Mouse (Mus musculus) neural tube, embryonic 12.5 days (tissue): ENCODE results near the gene Olfr434. TPM values are rescaled to one million over a fixed set of nuclear protein-coding genes. Genes with fewer than 3 reads are reported as not detected.
"Not testable (repeated sequence)": the region's sequence is repeated elsewhere in the genome, so short reads cannot be mapped to it uniquely, and the experiment has no call there.

ENCODE experiments used
- ATAC-seq: fragments of 200-750 bp; cut with Nextera tagmentation; 2 replicates; pipeline ENCODE4 v1.8.0; 2017; ENCODE audit warnings: low read depth, mild to moderate bottlenecking, moderate TSS enrichment, moderate library complexity; ENCODE audit not compliant: low FRiP score
- H3K27ac ChIP-seq: fragments of 300-500 bp; sonication (generic); 2 replicates; pipeline ENCODE4 v1.5.1; 2016
- H3K27me3 ChIP-seq: fragments of 300-500 bp; sonication (generic); replicated peaks from 2 replicates; pipeline ENCODE4 v1.6.1; 2016; ENCODE audit warnings: mild to moderate bottlenecking
- H3K36me3 ChIP-seq: fragments of 300-500 bp; sonication (generic); 2 replicates; pipeline ENCODE4 v1.6.1; 2016; ENCODE audit warnings: mild to moderate bottlenecking
- H3K4me1 ChIP-seq: fragments of 300-500 bp; sonication (generic); 2 replicates; pipeline ENCODE4 v1.6.1; 2016
- H3K4me2 ChIP-seq: fragments of 300-500 bp; sonication (generic); replicated peaks from 2 replicates; pipeline ENCODE4 v1.6.1; 2016; ENCODE audit warnings: mild to moderate bottlenecking
- H3K4me3 ChIP-seq: fragments of 300-500 bp; sonication (generic); 2 replicates; pipeline ENCODE4 v1.5.1; 2016
- H3K9ac ChIP-seq: fragments of 300-500 bp; sonication (generic); 2 replicates; pipeline ENCODE4 v1.6.1; 2016; ENCODE audit warnings: mild to moderate bottlenecking
- H3K9me3 ChIP-seq: fragments of 300-500 bp; sonication (generic); 2 replicates; pipeline ENCODE4 v1.6.1; 2016; ENCODE audit warnings: mild to moderate bottlenecking
- WGBS: fragments of 180-500 bp; shearing (Covaris S2); methylation state at CpG from one replicate; pipeline ENCODE4 v1.1.7; 2016; 5-methylcytosine and 5-hydroxymethylcytosine counted together
- polyA plus RNA-seq: library from polyadenylated mRNA; unstranded; fragments of >200 nt; fragmentation: Nextera tagmentation; extraction: Ambion mirVana; gene quantifications from 2 replicates; pipeline ENCODE4 v1.2.1, GENCODE M21; 2016

Olfr434 gene
- not detected in 2 replicates for polyA plus RNA-seq

DNA sequence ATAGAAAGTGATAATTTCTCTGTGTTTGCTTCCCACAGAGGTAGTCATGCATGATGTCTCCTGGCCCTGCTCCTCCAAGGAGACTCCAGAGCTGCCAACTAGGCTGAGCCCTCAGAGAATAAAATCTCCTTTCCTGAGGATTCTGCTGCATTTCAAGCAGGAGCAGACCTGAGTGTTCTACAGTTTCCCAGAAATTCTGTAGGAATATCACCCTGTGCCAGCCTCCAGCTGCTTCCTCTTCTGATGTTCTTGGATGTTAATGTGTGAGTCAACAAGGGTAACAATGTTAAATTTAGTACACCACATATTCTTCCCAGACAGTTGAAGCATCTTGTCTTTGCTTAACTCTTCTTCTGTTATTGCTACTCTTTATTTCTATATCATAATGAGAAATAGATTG is at the start of gene Olfr434:
Gene Olfr434, plus strand, starts transcription at position 149 of the 400 bp plus-strand sequence.
- H3K27me3 ChIP-seq, H3K9ac ChIP-seq, H3K4me1 ChIP-seq, H3K4me2 ChIP-seq, H3K9me3 ChIP-seq, H3K4me3 ChIP-seq, ATAC-seq, H3K36me3 ChIP-seq, H3K27ac ChIP-seq: not testable (repeated sequence)

DNA sequence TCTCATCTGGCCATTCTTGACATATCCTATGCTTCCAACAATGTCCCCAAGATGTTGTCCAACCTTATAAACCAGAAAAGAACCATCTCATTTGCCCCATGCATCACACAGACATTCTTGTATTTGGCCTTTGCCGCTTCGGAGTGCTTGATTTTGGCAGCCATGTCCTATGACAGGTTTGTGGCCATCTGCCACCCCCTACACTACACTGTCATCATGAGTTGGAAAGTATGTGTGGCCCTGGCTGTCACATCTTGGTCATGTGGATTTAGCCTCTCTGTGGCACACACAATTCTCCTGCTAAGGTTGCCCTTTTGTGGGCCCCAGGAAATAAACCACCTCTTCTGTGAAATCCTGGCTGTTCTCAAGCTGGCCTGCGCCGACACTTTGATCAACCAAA is 45.6 kb upstream of the Olfr434 start:
- Histone ChIP-seq H3K27me3 (no peaks in the 10 kb centered on the region), H3K27ac (no peak overlapping the region), H3K4me2 (no peak overlapping the region), H3K36me3 (no peaks in the 10 kb centered on the region), H3K4me3 (no peak overlapping the region), H3K9me3 (no peaks in the 10 kb centered on the region), H3K4me1 (no peaks in the 10 kb centered on the region), H3K9ac (no peak overlapping the region)
- WGBS: 95% methylated on average over 4 of the region's 4 CpGs
- no peak for ATAC-seq

DNA sequence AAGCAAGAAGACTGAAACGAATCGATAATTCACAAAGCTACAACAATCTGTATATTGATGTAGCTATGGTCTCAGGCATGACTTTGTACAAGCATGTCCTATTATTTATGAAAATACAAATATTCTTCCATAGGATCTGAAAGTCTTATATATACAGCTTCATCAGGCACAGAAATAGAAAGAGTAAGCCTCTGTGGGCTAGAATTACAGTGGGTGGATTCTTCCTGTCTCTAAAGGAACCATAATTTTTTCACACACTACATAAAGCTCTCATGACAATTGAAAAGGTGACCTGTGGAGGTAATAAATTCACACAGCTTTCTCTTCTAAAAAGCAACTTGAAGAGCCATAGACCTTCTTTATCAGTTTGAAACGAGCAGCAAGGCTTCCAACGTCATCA is 41.0 kb upstream of the Olfr434 start, which contains the start of gene Olfr13:
Gene Olfr13, plus strand, starts transcription at position 301 of the 400 bp plus-strand sequence.
- no peak within 1 kb of the TSS for H3K9ac ChIP-seq
- H3K27me3 ChIP-seq: no peaks in the 10 kb centered on the region
- no peak within 1 kb of the TSS for H3K4me3 ChIP-seq
- WGBS: 76% methylated on average over 4 of the region's 4 CpGs
- no peak within 1 kb of the TSS for H3K4me2 ChIP-seq
- H3K36me3 ChIP-seq: no peaks in the 10 kb centered on the region
- ATAC-seq: no peak
- H3K9me3 ChIP-seq: no peaks in the 10 kb centered on the region
- no peaks in the 10 kb centered on the region for H3K4me1 ChIP-seq
- H3K27ac ChIP-seq: no peak within 1 kb of the TSS

DNA sequence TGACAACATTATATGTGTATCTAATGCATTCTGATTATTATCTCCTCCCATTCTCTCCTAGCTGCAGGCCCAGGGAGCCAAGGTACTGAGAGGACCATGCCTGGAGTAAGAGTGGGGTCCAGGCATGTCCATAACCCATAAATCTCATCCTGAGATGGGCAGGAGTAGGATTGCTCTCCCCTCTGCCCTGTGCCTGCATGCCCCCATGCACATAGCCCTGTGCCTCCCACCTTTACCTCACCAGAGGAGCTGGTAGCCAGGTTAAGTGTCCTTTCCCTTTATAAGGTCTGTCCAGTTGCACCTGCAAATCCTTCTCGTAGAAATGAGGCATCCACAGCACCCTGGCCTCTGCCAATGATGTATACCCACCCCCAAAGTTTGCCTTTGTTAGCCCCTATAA is 34.7 kb upstream of the Olfr434 start:
- H3K4me3 ChIP-seq: no peak overlapping the region
- no peak for ATAC-seq
- H3K9me3 ChIP-seq: no peaks in the 10 kb centered on the region
- H3K27me3 ChIP-seq: no peaks in the 10 kb centered on the region
- H3K4me2 ChIP-seq: no peak overlapping the region
- H3K27ac ChIP-seq: no peak overlapping the region
- no peaks in the 10 kb centered on the region for H3K36me3 ChIP-seq
- WGBS: 81% methylated on average over 1 of the region's 1 CpGs
- no peak overlapping the region for H3K9ac ChIP-seq
- H3K4me1 ChIP-seq: no peaks in the 10 kb centered on the region

DNA sequence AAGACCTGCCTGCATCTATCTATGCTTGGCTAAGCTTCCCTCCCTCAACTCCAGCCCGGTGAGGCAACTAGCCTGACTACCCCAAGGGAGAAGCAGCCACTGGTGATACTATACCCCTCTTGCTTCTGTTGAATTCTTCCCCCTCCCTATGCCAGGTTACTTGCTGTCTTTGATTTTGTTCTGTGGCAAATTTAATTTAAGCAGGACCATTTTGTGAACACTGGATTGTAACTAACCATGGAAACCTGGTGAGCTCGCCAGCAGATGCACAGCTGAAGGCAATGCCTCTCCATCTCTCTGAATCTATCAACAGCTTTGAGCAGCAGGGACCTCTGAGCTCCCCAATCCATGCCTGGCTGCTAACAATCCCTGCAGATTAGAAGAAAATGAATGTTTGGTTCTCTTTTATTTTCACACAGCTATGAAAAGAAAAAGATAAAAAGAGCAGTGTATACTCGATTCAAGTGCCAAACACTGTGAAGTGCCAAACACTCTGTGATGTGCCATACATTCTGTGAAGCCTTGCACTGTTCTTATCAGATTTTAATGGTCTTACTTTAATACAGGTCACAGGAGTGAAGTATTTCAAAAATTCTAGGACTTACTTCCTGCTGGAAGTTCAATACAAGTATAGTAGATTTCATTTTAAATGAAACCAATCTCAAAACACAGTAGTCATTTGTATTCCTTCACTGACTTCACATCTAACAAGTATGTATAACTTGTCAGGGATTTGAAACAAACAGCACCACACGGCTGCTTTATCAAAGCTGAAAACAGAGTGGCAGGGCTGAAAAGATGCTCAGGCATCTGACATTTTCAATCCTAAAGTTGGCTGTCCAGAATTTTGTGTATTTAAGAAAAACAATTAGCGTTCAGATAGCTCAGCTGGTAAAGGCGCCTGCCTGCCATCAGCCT is 34.0 kb upstream of the Olfr434 start:
- Histone ChIP-seq H3K9ac (no peak overlapping the region), H3K9me3 (no peaks in the 10 kb centered on the region), H3K36me3 (no peaks in the 10 kb centered on the region), H3K27me3 (no peaks in the 10 kb centered on the region), H3K4me2 (no peak overlapping the region), H3K4me1 (no peaks in the 10 kb centered on the region), H3K27ac (no peak overlapping the region), H3K4me3 (no peak overlapping the region)
- 69% methylated on average over 6 of the region's 6 CpGs for WGBS
- ATAC-seq: no peak

DNA sequence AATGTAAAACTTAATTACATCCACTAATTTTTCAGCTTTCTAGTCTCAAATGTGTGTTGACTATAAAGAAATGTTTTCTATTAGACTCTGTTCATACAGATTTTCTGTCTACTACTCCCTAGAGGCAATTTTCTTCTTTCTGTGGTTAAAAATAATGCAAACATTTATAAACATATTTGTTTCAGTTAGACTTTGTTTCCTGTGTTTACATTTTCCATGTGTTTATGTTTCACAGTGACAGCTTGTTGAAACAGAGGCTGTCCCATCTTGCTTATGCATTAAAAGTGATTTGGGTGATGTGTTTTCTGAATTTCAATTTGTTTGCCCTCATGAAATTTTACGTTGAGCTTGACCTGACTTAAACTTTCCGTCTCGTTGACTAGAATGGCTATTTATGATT is 21.8 kb upstream of the Olfr434 start:
- H3K9me3 ChIP-seq: no peaks in the 10 kb centered on the region
- no peak overlapping the region for H3K4me2 ChIP-seq
- no peaks in the 10 kb centered on the region for H3K36me3 ChIP-seq
- no peaks in the 10 kb centered on the region for H3K27me3 ChIP-seq
- H3K27ac ChIP-seq: no peak overlapping the region
- ATAC-seq: no peak
- no peaks in the 10 kb centered on the region for H3K4me1 ChIP-seq
- H3K9ac ChIP-seq: no peak overlapping the region
- no peak overlapping the region for H3K4me3 ChIP-seq
- 84% methylated on average over 3 of the region's 3 CpGs for WGBS

DNA sequence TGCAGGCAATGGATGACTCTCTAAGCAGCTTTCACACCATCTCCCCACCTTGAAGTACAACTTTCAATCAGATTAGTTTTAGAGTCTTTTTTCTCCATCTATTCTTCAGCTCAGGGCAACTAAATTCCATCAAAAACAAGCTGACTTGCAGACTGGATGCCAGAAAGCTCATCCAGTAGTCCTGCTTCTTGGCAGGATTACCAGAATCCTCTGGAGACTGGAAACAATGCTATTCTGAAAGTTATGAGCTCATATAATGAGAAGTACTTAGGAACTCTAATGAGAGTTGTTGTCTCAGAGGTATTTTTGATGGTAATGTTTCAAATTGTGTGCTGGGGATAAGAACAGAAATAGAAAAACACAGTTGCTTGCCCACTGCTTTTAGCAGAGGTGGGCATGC is 16.0 kb upstream of the Olfr434 start, which contains the start of gene Olfr435:
Gene Olfr435, plus strand, starts transcription at position 366 of the 400 bp plus-strand sequence.
- Histone ChIP-seq H3K36me3 (no peaks in the 10 kb centered on the region), H3K9me3 (no peaks in the 10 kb centered on the region), H3K4me3 (no peak within 1 kb of the TSS), H3K27ac (no peak within 1 kb of the TSS), H3K27me3 (no peaks in the 10 kb centered on the region), H3K4me1 (no peaks in the 10 kb centered on the region), H3K9ac (no peak within 1 kb of the TSS), H3K4me2 (no peak within 1 kb of the TSS)
- no peak for ATAC-seq

DNA sequence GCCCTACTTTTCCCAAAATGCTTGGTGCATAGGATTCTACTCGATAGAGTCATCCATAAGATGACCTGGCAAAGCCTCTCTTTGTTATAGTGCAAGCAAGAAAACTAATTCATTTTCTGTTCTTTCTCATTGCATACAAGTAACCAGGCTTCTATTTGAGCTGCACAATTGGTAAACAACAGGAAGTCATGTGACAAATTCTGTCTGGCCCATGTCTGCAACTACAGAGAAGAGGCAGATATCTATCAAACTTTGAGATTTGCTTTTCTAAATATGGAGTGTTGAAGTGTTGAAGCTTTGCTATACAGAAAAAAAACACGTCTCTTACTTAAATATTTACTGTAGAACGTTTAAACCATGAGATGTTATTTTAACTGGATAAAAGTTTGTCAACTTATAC is 14.7 kb upstream of the Olfr434 start:
- Histone ChIP-seq H3K4me2 (no peak overlapping the region), H3K27me3 (no peaks in the 10 kb centered on the region), H3K4me3 (no peak overlapping the region), H3K9ac (no peak overlapping the region), H3K9me3 (no peaks in the 10 kb centered on the region), H3K36me3 (no peaks in the 10 kb centered on the region), H3K4me1 (no peaks in the 10 kb centered on the region), H3K27ac (no peak overlapping the region)
- ATAC-seq: no peak
- WGBS: 84% methylated on average over 3 of the region's 3 CpGs

DNA sequence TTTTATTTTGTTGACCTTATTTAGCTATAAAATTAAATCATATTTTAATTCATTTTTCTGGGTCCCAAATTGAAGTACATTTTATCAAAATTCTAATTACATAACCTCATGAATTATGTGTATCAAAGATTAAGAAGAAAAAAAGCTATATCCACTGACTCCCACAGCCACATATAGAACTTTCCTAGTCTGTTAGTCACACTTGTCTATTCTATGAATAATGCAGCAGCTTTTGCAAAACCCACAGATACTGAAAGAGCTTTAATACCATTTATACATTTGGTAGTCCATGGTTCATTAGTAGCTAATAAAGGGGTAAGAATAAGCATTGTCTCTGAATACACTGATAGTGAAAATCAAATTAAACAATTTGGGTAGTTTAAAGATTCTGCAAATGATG is 10.0 kb upstream of the Olfr434 start:
- H3K4me1 ChIP-seq: no peaks in the 10 kb centered on the region
- no peaks in the 10 kb centered on the region for H3K9me3 ChIP-seq
- H3K9ac ChIP-seq: no peak overlapping the region
- no peak overlapping the region for H3K27ac ChIP-seq
- no peak for ATAC-seq
- no peaks in the 10 kb centered on the region for H3K36me3 ChIP-seq
- H3K4me2 ChIP-seq: no peak overlapping the region
- H3K27me3 ChIP-seq: no peaks in the 10 kb centered on the region
- H3K4me3 ChIP-seq: no peak overlapping the region

DNA sequence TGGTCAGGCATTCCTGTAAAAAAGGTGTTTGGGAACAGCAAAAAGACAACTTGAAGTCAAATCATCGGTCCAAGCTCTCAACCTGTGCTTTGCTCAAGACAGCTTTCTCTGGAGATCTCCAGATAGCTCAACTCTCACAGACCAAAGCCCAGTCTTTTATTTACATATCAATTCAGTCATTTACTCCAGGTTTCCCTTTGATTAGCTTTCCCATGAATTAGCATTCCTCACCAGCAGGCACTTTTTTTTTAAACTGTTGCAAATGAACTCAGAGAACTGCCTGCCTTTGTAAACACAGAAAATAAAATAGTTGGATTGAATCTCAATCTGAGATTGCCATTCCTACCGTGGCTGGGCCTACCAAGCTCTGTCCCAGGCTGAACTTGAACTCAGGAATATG is 7.5 kb upstream of the Olfr434 start:
- H3K27me3 ChIP-seq: no peaks in the 10 kb centered on the region
- no peak overlapping the region for H3K4me3 ChIP-seq
- no peaks in the 10 kb centered on the region for H3K9me3 ChIP-seq
- H3K9ac ChIP-seq: no peak overlapping the region
- H3K4me2 ChIP-seq: no peak overlapping the region
- H3K36me3 ChIP-seq: no peaks in the 10 kb centered on the region
- 27% methylated on average over 2 of the region's 2 CpGs for WGBS
- H3K27ac ChIP-seq: no peak overlapping the region
- ATAC-seq: no peak
- H3K4me1 ChIP-seq: no peaks in the 10 kb centered on the region

DNA sequence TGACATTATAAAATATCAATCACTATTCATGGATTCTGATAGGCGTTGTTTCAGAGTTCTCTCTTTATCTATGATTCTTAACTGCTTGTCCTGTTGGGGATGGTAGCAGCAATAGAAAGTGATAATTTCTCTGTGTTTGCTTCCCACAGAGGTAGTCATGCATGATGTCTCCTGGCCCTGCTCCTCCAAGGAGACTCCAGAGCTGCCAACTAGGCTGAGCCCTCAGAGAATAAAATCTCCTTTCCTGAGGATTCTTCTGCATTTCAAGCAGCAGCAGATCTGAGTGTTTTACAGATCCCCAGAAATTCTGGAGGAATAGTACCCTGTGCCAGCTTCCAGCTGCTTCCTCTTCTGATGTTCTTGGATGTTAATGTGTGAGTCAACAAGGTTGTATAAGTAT is 18.4 kb downstream of the Olfr434 start, which contains the start of gene Olfr47:
Gene Olfr47, plus strand, starts transcription at position 275 of the 400 bp plus-strand sequence.
- not testable (repeated sequence) for H3K4me3 ChIP-seq, H3K9ac ChIP-seq, ATAC-seq, H3K9me3 ChIP-seq, H3K27me3 ChIP-seq, H3K4me2 ChIP-seq, H3K27ac ChIP-seq, H3K4me1 ChIP-seq, H3K36me3 ChIP-seq
- WGBS: 82% methylated on average over 1 of the region's 1 CpGs

DNA sequence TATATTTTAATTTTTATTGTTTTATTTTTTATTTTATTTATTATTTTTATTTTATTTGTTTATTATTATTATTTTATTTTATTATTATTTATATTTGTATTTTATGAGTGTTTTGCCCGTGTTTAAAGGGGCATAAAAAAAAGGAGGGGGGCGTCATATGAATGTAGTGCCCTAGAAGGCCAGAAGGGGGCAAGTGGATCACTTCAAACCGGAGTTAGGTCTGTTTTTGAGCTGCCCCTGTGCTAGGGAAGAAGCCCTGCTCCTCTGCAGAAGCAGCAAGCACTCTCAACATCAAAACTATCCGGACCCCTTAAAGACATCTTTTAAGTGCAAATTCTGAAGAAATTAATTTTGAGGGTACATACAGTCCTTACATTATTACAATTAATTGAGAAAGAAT is 29.2 kb downstream of the Olfr434 start:
- H3K4me1 ChIP-seq: no peaks in the 10 kb centered on the region
- no peak overlapping the region for H3K9ac ChIP-seq
- H3K9me3 ChIP-seq: no peaks in the 10 kb centered on the region
- no peaks in the 10 kb centered on the region for H3K27me3 ChIP-seq
- no peak overlapping the region for H3K27ac ChIP-seq
- no peak for ATAC-seq
- 13% methylated on average over 4 of the region's 4 CpGs for WGBS
- H3K4me2 ChIP-seq: no peak overlapping the region
- H3K4me3 ChIP-seq: no peak overlapping the region
- no peaks in the 10 kb centered on the region for H3K36me3 ChIP-seq

DNA sequence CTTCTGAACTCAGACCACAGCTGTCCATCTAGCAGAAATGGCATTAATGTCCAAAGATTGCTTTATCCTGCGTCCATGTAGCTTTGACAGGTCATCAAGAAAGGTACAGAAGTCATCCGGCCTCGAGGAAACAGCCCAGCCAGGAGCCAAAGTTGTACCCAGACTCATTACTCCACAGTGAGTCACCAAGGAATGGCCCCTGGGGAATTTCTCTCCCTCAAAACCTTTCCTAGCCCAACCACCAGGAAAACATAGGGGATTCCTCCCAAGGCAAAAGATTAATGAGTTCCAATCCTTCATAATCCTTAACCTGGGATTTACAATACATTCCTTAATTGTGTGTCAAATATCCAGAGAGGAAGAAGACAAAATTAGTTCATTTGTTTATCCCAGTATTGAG is 34.6 kb downstream of the Olfr434 start:
- Histone ChIP-seq H3K27ac (no peak overlapping the region), H3K4me3 (no peak overlapping the region), H3K36me3 (no peaks in the 10 kb centered on the region), H3K4me2 (no peak overlapping the region), H3K9ac (no peak overlapping the region), H3K27me3 (no peaks in the 10 kb centered on the region), H3K4me1 (no peaks in the 10 kb centered on the region), H3K9me3 (no peaks in the 10 kb centered on the region)
- no peak for ATAC-seq
- WGBS: 79% methylated on average over 3 of the region's 3 CpGs
